Mouse (Mus musculus): Measurements from ENCODE around the gene Tnnc2. TPM values are rescaled to one million over a fixed set of nuclear protein-coding genes. Genes with fewer than 3 reads are reported as not detected.

The Tnnc2 gene
- polyA plus RNA-seq, 1 experiment from 2014 or later, result not detected

- Histone ChIP-seq H3K9ac (peak overlapping the region; percentile 81), H3K4me2 (peak overlapping the region; percentile 88), H3K36me3 (ENCODE audit: insufficient read depth) (peaks cover 11% of the 10 kb centered on the region; the same call in 1 of the 2 replicates), H3K27me3 (ENCODE audit: insufficient read depth, low read length) (no peaks in the 10 kb centered on the region), H3K9me3 (ENCODE audit: low read depth, low read length) (no peaks in the 10 kb centered on the region), H3K4me1 (ENCODE audit: insufficient read depth) (peaks cover 8% of the 10 kb centered on the region; the same call in 1 of the 2 replicates), H3K4me3 (ENCODE audit: low read depth, low read length) (peak overlapping the region; percentile 70), H3K27ac (ENCODE audit: low read depth) (peak overlapping the region; percentile 92; the same call in 1 of the 2 replicates)
- WGBS, result 5% methylated on average over 7 of the region's 7 CpGs
- DNase-seq, result no peak
- ATAC-seq (ENCODE audit: insufficient read depth), result no peak
- TF ChIP-seq CTCF (IDR thresholded peaks at IDR 0.05; ENCODE audit: low read depth), result no peak
Observed at GRCm38 (mm10) chr2:164784869-164785420, 5.2 kb upstream of the Tnnc2 start.

- H3K4me2 ChIP-seq, result no peak overlapping the region
- H3K36me3 ChIP-seq (ENCODE audit: insufficient read depth), result peaks cover 5% of the 10 kb centered on the region; the same call in 1 of the 2 replicates
- DNase-seq (peak; percentile 48), ATAC-seq (ENCODE audit: insufficient read depth) (no peak)
- no peaks in the 10 kb centered on the region; the same call in 1 of the 2 replicates for H3K27me3 ChIP-seq (ENCODE audit: insufficient read depth, low read length)
- H3K9ac ChIP-seq, result no peak overlapping the region
- H3K4me1 ChIP-seq (ENCODE audit: insufficient read depth), result peaks cover 8% of the 10 kb centered on the region; the same call in 1 of the 2 replicates
- H3K9me3 ChIP-seq (ENCODE audit: low read depth, low read length), result no peaks in the 10 kb centered on the region
- H3K27ac ChIP-seq (ENCODE audit: low read depth), result no peak overlapping the region
- peak; percentile 29; the same call in 1 of the 2 replicates for TF ChIP-seq CTCF (IDR thresholded peaks at IDR 0.05; ENCODE audit: low read depth)
- no peak overlapping the region for H3K4me3 ChIP-seq (ENCODE audit: low read depth, low read length)
- 77% methylated on average over 7 of the region's 7 CpGs for WGBS
Observed at GRCm38 (mm10) chr2:164783926-164784581, 4.3 kb upstream of the Tnnc2 start.

DNA sequence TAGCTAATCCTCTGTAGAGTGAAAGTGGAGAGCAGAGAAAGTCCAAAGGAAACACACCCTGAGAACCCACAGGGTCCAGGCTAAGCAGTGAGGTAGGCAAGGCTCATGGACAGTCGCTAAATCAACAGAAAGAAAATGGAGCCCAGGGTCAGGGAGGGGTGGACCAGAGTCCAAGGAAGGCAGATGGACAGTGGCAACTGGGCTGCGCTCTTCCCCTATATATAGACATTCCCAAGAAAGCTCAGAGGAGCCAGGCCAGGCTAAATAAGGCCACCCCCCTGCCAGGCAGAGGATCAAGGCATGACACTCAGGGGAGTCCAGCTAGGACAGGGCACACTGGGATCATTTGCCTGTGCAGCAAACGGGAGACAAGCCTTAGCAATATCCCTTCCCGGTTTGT lies 2.1 kb upstream of the Tnnc2 start:
- peaks cover 4% of the 10 kb centered on the region; the same call in 1 of the 2 replicates for H3K4me1 ChIP-seq (ENCODE audit: insufficient read depth)
- H3K4me2 ChIP-seq, result no peak overlapping the region
- no peak overlapping the region for H3K4me3 ChIP-seq (ENCODE audit: low read depth, low read length)
- 63% methylated on average over 4 of the region's 4 CpGs for WGBS
- H3K27me3 ChIP-seq (ENCODE audit: insufficient read depth, low read length), result no peaks in the 10 kb centered on the region; the same call in 1 of the 2 replicates
- H3K27ac ChIP-seq (ENCODE audit: low read depth), result no peak overlapping the region
- DNase-seq, result no peak
- no peak overlapping the region for H3K9ac ChIP-seq
- no peaks in the 10 kb centered on the region for H3K9me3 ChIP-seq (ENCODE audit: low read depth, low read length)
- H3K36me3 ChIP-seq (ENCODE audit: insufficient read depth), result no peaks in the 10 kb centered on the region
- no peak for TF ChIP-seq CTCF (IDR thresholded peaks at IDR 0.05; ENCODE audit: low read depth)
- no peak for ATAC-seq (ENCODE audit: insufficient read depth)

GRCm38 (mm10) chr2:164778809-164779208 lies 958 bp downstream of the Tnnc2 start:
- ATAC-seq (ENCODE audit: insufficient read depth), result no peak
- Histone ChIP-seq H3K9me3 (ENCODE audit: low read depth, low read length) (no peaks in the 10 kb centered on the region), H3K27me3 (ENCODE audit: insufficient read depth, low read length) (no peaks in the 10 kb centered on the region; the same call in 1 of the 2 replicates), H3K9ac (no peak overlapping the region), H3K4me3 (ENCODE audit: low read depth, low read length) (no peak overlapping the region), H3K36me3 (ENCODE audit: insufficient read depth) (no peaks in the 10 kb centered on the region), H3K27ac (ENCODE audit: low read depth) (no peak overlapping the region), H3K4me2 (no peak overlapping the region), H3K4me1 (ENCODE audit: insufficient read depth) (no peaks in the 10 kb centered on the region)
- no peak for DNase-seq
- WGBS, result 75% methylated on average over 7 of the region's 7 CpGs
- TF ChIP-seq CTCF (IDR thresholded peaks at IDR 0.05; ENCODE audit: low read depth), result no peak

DNA sequence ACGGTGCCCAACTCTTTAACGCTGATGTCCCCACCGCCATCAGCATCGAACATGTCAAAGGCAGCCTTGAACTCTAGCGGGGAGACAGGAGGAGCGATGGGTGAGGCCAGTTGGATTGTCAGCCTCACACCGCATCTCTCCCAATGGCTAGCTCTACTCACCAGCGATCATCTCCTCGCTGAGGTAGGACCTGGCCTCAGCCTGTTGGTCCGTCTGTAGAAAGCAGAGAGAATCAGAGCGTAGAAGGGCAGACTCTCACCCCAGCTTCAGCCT lies 1.8 kb downstream of the Tnnc2 start:
- Histone ChIP-seq H3K27me3 (ENCODE audit: insufficient read depth, low read length) (no peaks in the 10 kb centered on the region; the same call in 1 of the 2 replicates), H3K27ac (ENCODE audit: low read depth) (no peak overlapping the region), H3K9ac (no peak overlapping the region), H3K9me3 (ENCODE audit: low read depth, low read length) (no peaks in the 10 kb centered on the region), H3K4me1 (ENCODE audit: insufficient read depth) (no peaks in the 10 kb centered on the region), H3K4me2 (no peak overlapping the region), H3K36me3 (ENCODE audit: insufficient read depth) (peaks cover 8% of the 10 kb centered on the region), H3K4me3 (ENCODE audit: low read depth, low read length) (no peak overlapping the region)
- 93% methylated on average over 11 of the region's 11 CpGs for WGBS
- ATAC-seq (ENCODE audit: insufficient read depth) (no peak), DNase-seq (no peak)
- no peak for TF ChIP-seq CTCF (IDR thresholded peaks at IDR 0.05; ENCODE audit: low read depth)

- Histone ChIP-seq H3K36me3 (ENCODE audit: insufficient read depth) (peaks cover 13% of the 10 kb centered on the region), H3K4me2 (no peak overlapping the region), H3K4me1 (ENCODE audit: insufficient read depth) (no peaks in the 10 kb centered on the region), H3K4me3 (ENCODE audit: low read depth, low read length) (no peak overlapping the region), H3K27ac (ENCODE audit: low read depth) (no peak overlapping the region), H3K9me3 (ENCODE audit: low read depth, low read length) (no peaks in the 10 kb centered on the region), H3K9ac (no peak overlapping the region), H3K27me3 (ENCODE audit: insufficient read depth, low read length) (no peaks in the 10 kb centered on the region; the same call in 1 of the 2 replicates)
- TF ChIP-seq CTCF (IDR thresholded peaks at IDR 0.05; ENCODE audit: low read depth), result no peak
- ATAC-seq (ENCODE audit: insufficient read depth) (no peak), DNase-seq (no peak)
- 75% methylated on average over 30 of the region's 30 CpGs for WGBS
Observed at GRCm38 (mm10) chr2:164777246-164778014, 2.3 kb downstream of the Tnnc2 start.

- Histone ChIP-seq H3K4me2 (no peak overlapping the region), H3K9me3 (ENCODE audit: low read depth, low read length) (no peaks in the 10 kb centered on the region), H3K27ac (ENCODE audit: low read depth) (no peak overlapping the region), H3K4me1 (ENCODE audit: insufficient read depth) (no peaks in the 10 kb centered on the region), H3K4me3 (ENCODE audit: low read depth, low read length) (no peak overlapping the region), H3K9ac (no peak overlapping the region), H3K27me3 (ENCODE audit: insufficient read depth, low read length) (no peaks in the 10 kb centered on the region; the same call in 1 of the 2 replicates), H3K36me3 (ENCODE audit: insufficient read depth) (peaks cover 19% of the 10 kb centered on the region)
- no peak for DNase-seq
- no peak for TF ChIP-seq CTCF (IDR thresholded peaks at IDR 0.05; ENCODE audit: low read depth)
- 56% methylated on average over 17 of the region's 17 CpGs for WGBS
- ATAC-seq (ENCODE audit: insufficient read depth), result no peak
Observed at GRCm38 (mm10) chr2:164776801-164777200, 3.0 kb downstream of the Tnnc2 start.

Data from lung, embryonic 14.5 days (tissue).